Mouse (Mus musculus): Measurements from ENCODE around the gene Cacna1c. TPM values are rescaled to one million over a fixed set of nuclear protein-coding genes. Genes with fewer than 3 reads are reported as not detected.

Cacna1c gene
- polyA plus RNA-seq, 1 experiment from 2014 or later, result 3.2 TPM

DNA sequence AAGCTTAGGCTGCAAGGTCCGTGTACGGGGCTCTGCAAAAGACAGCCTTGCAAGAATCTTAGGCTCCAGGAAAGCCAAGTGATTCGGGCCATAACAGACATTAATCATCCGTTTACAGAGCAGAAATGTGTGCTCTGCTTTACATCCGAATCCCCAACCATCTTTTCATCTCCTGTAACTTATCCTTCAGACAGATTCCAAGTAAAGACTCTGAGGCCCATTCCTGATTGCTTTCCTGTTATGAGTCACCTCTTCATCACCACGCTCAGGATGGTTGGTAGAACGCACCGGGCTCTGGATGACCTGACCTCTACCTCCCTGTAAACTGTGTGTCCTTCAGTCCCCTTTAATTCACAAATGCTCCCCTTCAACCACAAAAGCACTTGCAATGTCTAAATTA lies 175.0 kb downstream of the Cacna1c start:
- WGBS, result 85% methylated on average over 8 of the region's 8 CpGs
- no peak overlapping the region for H3K4me3 ChIP-seq (ENCODE audit: low read depth, low read length)
- H3K27ac ChIP-seq (ENCODE audit: low read depth, low read length), result no peak overlapping the region
- no peak overlapping the region for H3K9ac ChIP-seq (ENCODE audit: low read length)
- no peak overlapping the region for H3K4me2 ChIP-seq (ENCODE audit: low read length)
- DNase-seq (ENCODE audit: low spot score), result no peak
- no peaks in the 10 kb centered on the region for H3K36me3 ChIP-seq (ENCODE audit: control insufficient read depth, insufficient read depth, low read length)
- no peaks in the 10 kb centered on the region for H3K9me3 ChIP-seq (replicated peaks; ENCODE audit: control insufficient read depth, low read length)
- H3K27me3 ChIP-seq (replicated peaks; ENCODE audit: control insufficient read depth, insufficient read depth, low read length), result no peaks in the 10 kb centered on the region
- no peak for ATAC-seq
- no peaks in the 10 kb centered on the region; the same call in 1 of the 2 replicates for H3K4me1 ChIP-seq (ENCODE audit: control insufficient read depth, insufficient read depth, low read length)

GRCm38 (mm10) chr6:119018956-119019355 lies 177.3 kb downstream of the Cacna1c start:
- WGBS, result 89% methylated on average over 6 of the region's 6 CpGs

DNA sequence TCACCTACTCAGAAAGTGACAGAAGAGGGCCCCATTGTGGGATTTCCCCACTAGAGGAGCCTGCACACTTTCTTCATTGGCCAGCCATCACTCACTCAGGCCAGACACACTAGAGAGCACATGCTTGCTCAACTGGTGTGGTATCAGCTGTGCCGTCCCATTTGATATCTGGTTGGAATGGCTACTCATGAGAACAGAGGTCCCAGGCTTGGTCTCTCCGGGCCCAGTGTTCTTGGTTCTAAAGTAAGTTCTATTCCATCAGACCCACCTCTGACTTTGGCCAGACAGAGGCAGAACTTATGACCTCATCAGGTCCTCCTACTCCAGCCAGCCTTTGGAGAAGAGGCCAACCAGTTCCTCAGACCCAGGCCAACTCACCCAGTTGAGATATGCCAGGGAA lies 178.0 kb downstream of the Cacna1c start:
- ATAC-seq (no peak), DNase-seq (ENCODE audit: low spot score) (no peak)
- no peak overlapping the region for H3K4me3 ChIP-seq (ENCODE audit: low read depth, low read length)
- 89% methylated on average over 2 of the region's 2 CpGs for WGBS
- no peak overlapping the region for H3K27ac ChIP-seq (ENCODE audit: low read depth, low read length)
- no peaks in the 10 kb centered on the region for H3K9me3 ChIP-seq (replicated peaks; ENCODE audit: control insufficient read depth, low read length)
- no peaks in the 10 kb centered on the region for H3K27me3 ChIP-seq (replicated peaks; ENCODE audit: control insufficient read depth, insufficient read depth, low read length)
- no peak overlapping the region for H3K4me2 ChIP-seq (ENCODE audit: low read length)
- H3K9ac ChIP-seq (ENCODE audit: low read length), result no peak overlapping the region
- no peaks in the 10 kb centered on the region for H3K36me3 ChIP-seq (ENCODE audit: control insufficient read depth, insufficient read depth, low read length)
- no peaks in the 10 kb centered on the region; the same call in 1 of the 2 replicates for H3K4me1 ChIP-seq (ENCODE audit: control insufficient read depth, insufficient read depth, low read length)

More at GRCm38 (mm10) chr6:119018956-119019355, 177.3 kb downstream of the Cacna1c start:
- ATAC-seq (no peak), DNase-seq (ENCODE audit: low spot score) (no peak)
- no peak overlapping the region for H3K4me2 ChIP-seq (ENCODE audit: low read length)
- no peak overlapping the region for H3K9ac ChIP-seq (ENCODE audit: low read length)
- H3K36me3 ChIP-seq (ENCODE audit: control insufficient read depth, insufficient read depth, low read length), result no peaks in the 10 kb centered on the region
- H3K27ac ChIP-seq (ENCODE audit: low read depth, low read length), result no peak overlapping the region
- no peaks in the 10 kb centered on the region; the same call in 1 of the 2 replicates for H3K4me1 ChIP-seq (ENCODE audit: control insufficient read depth, insufficient read depth, low read length)
- no peaks in the 10 kb centered on the region for H3K9me3 ChIP-seq (replicated peaks; ENCODE audit: control insufficient read depth, low read length)
- H3K4me3 ChIP-seq (ENCODE audit: low read depth, low read length), result no peak overlapping the region
- H3K27me3 ChIP-seq (replicated peaks; ENCODE audit: control insufficient read depth, insufficient read depth, low read length), result no peaks in the 10 kb centered on the region

- 89% methylated on average over 10 of the region's 10 CpGs for WGBS
These were observed 178.7 kb downstream of the Cacna1c start for GRCm38 (mm10) chr6:119017498-119017897.

GRCm38 (mm10) chr6:119015346-119015745 lies 180.9 kb downstream of the Cacna1c start:
- Histone ChIP-seq H3K4me1 (ENCODE audit: control insufficient read depth, insufficient read depth, low read length) (no peaks in the 10 kb centered on the region; the same call in 1 of the 2 replicates), H3K9me3 (replicated peaks; ENCODE audit: control insufficient read depth, low read length) (no peaks in the 10 kb centered on the region), H3K4me2 (ENCODE audit: low read length) (no peak overlapping the region), H3K4me3 (ENCODE audit: low read depth, low read length) (no peak overlapping the region), H3K27me3 (replicated peaks; ENCODE audit: control insufficient read depth, insufficient read depth, low read length) (no peaks in the 10 kb centered on the region), H3K9ac (ENCODE audit: low read length) (no peak overlapping the region), H3K36me3 (ENCODE audit: control insufficient read depth, insufficient read depth, low read length) (no peaks in the 10 kb centered on the region), H3K27ac (ENCODE audit: low read depth, low read length) (no peak overlapping the region)
- no peak for ATAC-seq
- DNase-seq (ENCODE audit: low spot score), result no peak
- WGBS, result 77% methylated on average over 2 of the region's 2 CpGs

More at GRCm38 (mm10) chr6:119017498-119017897, 178.7 kb downstream of the Cacna1c start:
- Histone ChIP-seq H3K4me3 (ENCODE audit: low read depth, low read length) (no peak overlapping the region), H3K27ac (ENCODE audit: low read depth, low read length) (no peak overlapping the region), H3K4me2 (ENCODE audit: low read length) (no peak overlapping the region), H3K9me3 (replicated peaks; ENCODE audit: control insufficient read depth, low read length) (no peaks in the 10 kb centered on the region), H3K9ac (ENCODE audit: low read length) (no peak overlapping the region), H3K27me3 (replicated peaks; ENCODE audit: control insufficient read depth, insufficient read depth, low read length) (no peaks in the 10 kb centered on the region), H3K36me3 (ENCODE audit: control insufficient read depth, insufficient read depth, low read length) (no peaks in the 10 kb centered on the region), H3K4me1 (ENCODE audit: control insufficient read depth, insufficient read depth, low read length) (no peaks in the 10 kb centered on the region; the same call in 1 of the 2 replicates)
- DNase-seq (ENCODE audit: low spot score) (no peak), ATAC-seq (no peak)

DNA sequence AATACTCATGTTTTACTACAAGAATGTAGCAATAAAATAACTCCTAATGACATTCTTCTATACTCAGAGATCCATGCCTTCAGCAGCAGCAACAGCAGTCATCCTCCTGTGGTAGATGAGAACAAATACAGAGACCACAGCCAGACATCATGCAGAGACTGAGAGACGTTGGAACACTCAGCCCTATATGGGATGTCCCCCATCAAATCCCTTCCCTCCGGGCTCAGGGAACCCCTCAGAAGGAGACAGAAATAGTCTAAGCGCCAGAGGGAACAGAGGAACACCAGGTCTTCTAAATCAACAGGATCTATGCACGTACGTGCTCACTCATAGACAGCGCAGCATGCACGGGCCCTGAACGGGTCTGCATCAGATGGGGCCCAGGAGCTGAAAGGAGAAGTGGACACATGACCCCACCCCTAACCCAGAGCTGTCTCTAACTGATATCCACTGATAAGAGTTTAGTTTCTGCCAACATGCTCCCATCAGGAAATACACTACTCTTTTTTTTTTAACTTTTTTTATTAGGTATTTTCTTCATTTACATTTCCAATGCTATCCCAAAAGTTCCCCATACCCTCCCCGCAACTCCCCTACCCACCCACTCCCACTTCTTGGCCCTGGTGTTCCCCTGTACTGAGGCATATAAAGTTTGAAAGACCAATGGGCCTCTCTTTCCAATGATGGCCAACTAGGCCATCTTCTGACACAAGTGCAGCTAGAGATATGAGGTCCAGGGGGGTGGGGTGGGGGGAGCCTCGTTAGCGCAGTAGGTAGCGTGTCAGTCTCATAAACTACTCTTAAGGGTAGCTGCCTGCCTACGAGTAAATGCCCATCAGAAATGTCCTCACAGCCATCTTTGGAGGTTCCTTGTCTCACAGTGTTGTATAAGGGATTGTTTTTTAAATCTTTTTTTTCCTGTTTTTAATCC lies 182.8 kb downstream of the Cacna1c start:
- Histone ChIP-seq H3K4me2 (ENCODE audit: low read length) (no peak overlapping the region), H3K27me3 (replicated peaks; ENCODE audit: control insufficient read depth, insufficient read depth, low read length) (no peaks in the 10 kb centered on the region), H3K9ac (ENCODE audit: low read length) (no peak overlapping the region), H3K9me3 (replicated peaks; ENCODE audit: control insufficient read depth, low read length) (no peaks in the 10 kb centered on the region), H3K4me3 (ENCODE audit: low read depth, low read length) (no peak overlapping the region), H3K27ac (ENCODE audit: low read depth, low read length) (no peak overlapping the region), H3K4me1 (ENCODE audit: control insufficient read depth, insufficient read depth, low read length) (no peaks in the 10 kb centered on the region; the same call in 1 of the 2 replicates), H3K36me3 (ENCODE audit: control insufficient read depth, insufficient read depth, low read length) (no peaks in the 10 kb centered on the region)
- 86% methylated on average over 13 of the region's 13 CpGs for WGBS
- ATAC-seq (no peak), DNase-seq (ENCODE audit: low spot score) (no peak)

GRCm38 (mm10) chr6:119010875-119011274 lies 185.3 kb downstream of the Cacna1c start:
- no peak for ATAC-seq
- 95% methylated on average over 3 of the region's 3 CpGs for WGBS
- no peak overlapping the region for H3K27ac ChIP-seq (ENCODE audit: low read depth, low read length)
- H3K9me3 ChIP-seq (replicated peaks; ENCODE audit: control insufficient read depth, low read length), result no peaks in the 10 kb centered on the region
- no peak for DNase-seq (ENCODE audit: low spot score)
- no peaks in the 10 kb centered on the region for H3K27me3 ChIP-seq (replicated peaks; ENCODE audit: control insufficient read depth, insufficient read depth, low read length)
- no peak overlapping the region for H3K4me3 ChIP-seq (ENCODE audit: low read depth, low read length)
- no peak overlapping the region for H3K4me2 ChIP-seq (ENCODE audit: low read length)
- H3K4me1 ChIP-seq (ENCODE audit: control insufficient read depth, insufficient read depth, low read length), result no peaks in the 10 kb centered on the region
- H3K36me3 ChIP-seq (ENCODE audit: control insufficient read depth, insufficient read depth, low read length), result no peaks in the 10 kb centered on the region
- H3K9ac ChIP-seq (ENCODE audit: low read length), result no peak overlapping the region

GRCm38 (mm10) chr6:119009526-119009925 lies 186.7 kb downstream of the Cacna1c start:
- WGBS, result 89% methylated on average over 7 of the region's 7 CpGs
- DNase-seq (ENCODE audit: low spot score), result no peak
- Histone ChIP-seq H3K4me3 (ENCODE audit: low read depth, low read length) (no peak overlapping the region), H3K27ac (ENCODE audit: low read depth, low read length) (no peak overlapping the region), H3K9ac (ENCODE audit: low read length) (no peak overlapping the region), H3K36me3 (ENCODE audit: control insufficient read depth, insufficient read depth, low read length) (no peaks in the 10 kb centered on the region), H3K27me3 (replicated peaks; ENCODE audit: control insufficient read depth, insufficient read depth, low read length) (no peaks in the 10 kb centered on the region), H3K9me3 (replicated peaks; ENCODE audit: control insufficient read depth, low read length) (no peaks in the 10 kb centered on the region), H3K4me2 (ENCODE audit: low read length) (no peak overlapping the region), H3K4me1 (ENCODE audit: control insufficient read depth, insufficient read depth, low read length) (no peaks in the 10 kb centered on the region)
- ATAC-seq, result no peak

DNA sequence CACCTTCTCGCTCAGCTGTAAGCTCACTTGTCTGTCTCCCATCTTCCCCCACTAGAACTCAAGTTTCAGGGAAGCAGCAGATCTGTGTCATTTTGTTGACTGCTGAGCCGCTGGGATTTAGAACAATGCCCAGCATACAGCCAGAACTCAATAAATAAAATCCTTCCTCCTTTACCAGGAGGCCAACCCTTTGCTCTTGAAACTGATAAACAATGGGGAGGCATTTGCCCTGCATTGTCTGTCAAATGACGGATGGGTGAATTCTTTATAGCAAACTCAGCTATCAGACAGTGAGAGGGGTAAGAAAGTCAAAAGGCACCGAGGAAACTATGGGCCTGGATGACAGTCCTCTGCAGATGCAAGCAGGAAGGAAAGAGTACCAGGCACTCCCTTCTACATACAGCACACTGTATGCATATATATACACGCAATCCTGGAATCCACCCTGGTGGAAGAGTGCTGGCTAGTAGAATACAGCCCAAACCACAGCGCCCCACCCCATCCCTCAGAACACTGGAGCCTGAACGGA lies 187.5 kb downstream of the Cacna1c start:
- WGBS, result 70% methylated on average over 7 of the region's 7 CpGs
- ATAC-seq, result no peak
- H3K9ac ChIP-seq (ENCODE audit: low read length), result no peak overlapping the region
- H3K4me1 ChIP-seq (ENCODE audit: control insufficient read depth, insufficient read depth, low read length), result no peaks in the 10 kb centered on the region
- DNase-seq (ENCODE audit: low spot score), result no peak
- no peak overlapping the region for H3K4me2 ChIP-seq (ENCODE audit: low read length)
- H3K4me3 ChIP-seq (ENCODE audit: low read depth, low read length), result no peak overlapping the region
- no peaks in the 10 kb centered on the region for H3K36me3 ChIP-seq (ENCODE audit: control insufficient read depth, insufficient read depth, low read length)
- H3K9me3 ChIP-seq (replicated peaks; ENCODE audit: control insufficient read depth, low read length), result no peaks in the 10 kb centered on the region
- no peak overlapping the region for H3K27ac ChIP-seq (ENCODE audit: low read depth, low read length)
- no peaks in the 10 kb centered on the region for H3K27me3 ChIP-seq (replicated peaks; ENCODE audit: control insufficient read depth, insufficient read depth, low read length)

Data from forebrain, embryonic 14.5 days (tissue).